Mouse (Mus musculus) common myeloid progenitor, adult 5-6 weeks (primary cell): ENCODE measurements around the gene Fstl1. TPM values are rescaled to one million over a fixed set of nuclear protein-coding genes. Genes with fewer than 3 reads are reported as not detected.
A peak's percentile ranks its signal among the peaks of the same experiment; 100 is the strongest.

ENCODE experiments used
- ATAC-seq: replicated peaks from 2 replicates; pipeline ENCODE4 v1.8.0; 2016; ENCODE audit warnings: low read depth, mild to moderate bottlenecking, moderate TSS enrichment, inconsistent platforms; ENCODE audit not compliant: poor library complexity, severe bottlenecking
- total RNA-seq: library from RNA; stranded (forward); fragments of 200-1000, 187-1606 nt; gene quantifications from 2 replicates; pipeline ENCODE4 v1.2.3, GENCODE M21; 2017

Fstl1 gene
- total RNA-seq, 1 experiment from 2014 or later = 1.0 TPM

DNA sequence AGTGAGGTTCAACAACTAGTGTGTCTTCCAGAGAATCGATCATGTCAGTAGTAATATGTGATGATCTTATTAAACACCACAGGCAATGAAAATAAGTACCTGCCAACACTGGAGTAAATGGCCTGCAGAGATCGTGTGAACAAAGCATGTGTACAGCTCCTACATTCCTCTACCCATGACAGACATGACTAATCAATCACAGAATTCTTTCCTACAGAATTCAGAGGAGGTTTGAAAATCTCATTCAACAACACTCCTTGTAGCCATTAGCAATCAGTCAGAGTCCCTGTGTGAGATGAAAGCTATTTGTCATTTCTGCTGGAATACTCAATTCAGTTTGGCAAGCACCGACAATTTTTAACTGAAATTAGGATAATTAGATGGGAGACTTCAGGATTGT lies 7.9 kb downstream of the Fstl1 start:
- ATAC-seq = no peak

DNA sequence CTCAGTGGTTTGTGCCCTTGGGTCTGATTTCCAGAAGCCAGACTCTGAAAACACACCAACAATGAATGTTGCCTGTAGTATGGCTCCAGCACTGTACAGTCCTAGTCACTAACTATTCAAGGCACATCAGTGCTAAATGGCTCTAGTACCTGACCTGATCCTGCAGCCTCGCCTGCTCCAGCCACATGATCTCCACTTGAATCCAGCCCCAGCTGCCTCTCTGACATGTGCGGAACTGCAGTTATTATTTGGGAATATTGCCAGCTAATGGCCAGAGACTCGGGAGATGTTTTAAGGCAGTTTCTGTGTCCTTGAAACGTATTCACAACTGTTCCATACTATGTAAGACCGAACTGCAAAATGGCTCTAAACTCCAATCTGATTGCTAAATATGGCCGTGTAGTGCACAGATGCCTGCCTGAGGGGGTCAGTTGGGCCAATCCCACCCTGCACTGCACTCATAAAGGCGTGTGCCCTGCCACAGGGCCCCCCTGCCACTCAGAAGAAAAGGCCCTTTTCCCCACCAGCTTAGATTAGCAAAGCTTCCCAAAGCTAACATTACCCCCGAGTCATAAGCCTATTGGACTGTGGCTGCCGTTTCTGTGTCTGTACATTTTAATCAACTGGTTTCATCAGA lies 11.0 kb downstream of the Fstl1 start:
- ATAC-seq = no peak

DNA sequence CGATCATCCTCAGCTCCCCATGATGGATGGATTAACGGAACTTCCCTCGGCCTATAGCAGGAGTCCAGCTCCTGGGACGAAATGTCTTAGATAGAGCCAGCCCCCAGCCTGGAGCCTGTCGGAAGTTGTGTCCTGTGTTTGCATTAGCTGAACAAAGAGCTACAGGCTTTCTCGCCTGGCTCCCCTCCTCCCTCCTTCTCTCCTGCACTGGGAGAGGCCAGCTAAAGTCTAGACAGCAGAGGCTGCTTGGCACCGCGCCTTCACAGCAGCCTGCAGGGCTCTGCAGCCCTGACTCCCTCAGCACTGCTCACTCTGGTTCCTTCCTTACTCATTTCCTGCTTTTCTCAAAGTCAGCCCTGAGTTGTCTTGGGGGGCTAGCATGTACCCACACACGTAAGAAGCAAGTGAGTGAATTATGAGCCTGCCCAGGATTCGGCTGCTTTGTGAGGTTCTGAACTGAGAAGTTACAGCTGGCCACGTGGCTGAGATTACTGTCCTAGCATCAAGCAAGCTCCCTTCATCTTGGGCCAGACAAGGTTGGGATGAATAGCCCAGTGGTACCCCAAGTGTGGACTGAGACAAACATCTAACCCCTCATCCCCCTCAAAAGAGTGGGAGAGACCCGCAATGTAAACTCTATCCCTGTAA lies 11.8 kb downstream of the Fstl1 start:
- peak; percentile 57; the same call in 1 of the 2 replicates for ATAC-seq

DNA sequence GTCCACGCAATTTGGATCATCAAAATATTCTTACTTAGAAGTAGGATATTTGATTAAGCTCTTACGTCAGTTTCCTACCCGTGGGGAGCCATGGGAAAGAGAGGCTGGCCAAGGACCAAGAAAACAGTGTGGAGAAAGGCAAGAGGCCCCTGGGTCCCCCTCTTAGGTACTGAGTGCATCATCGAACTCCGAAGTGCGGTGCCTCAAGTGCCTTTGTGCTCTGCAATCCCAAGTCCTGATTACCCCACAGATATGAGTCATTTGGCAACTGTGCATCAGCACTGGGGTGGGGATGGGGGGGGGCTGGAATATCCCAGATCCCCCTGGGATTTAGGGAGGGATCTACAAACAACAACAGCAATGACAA lies 12.3 kb downstream of the Fstl1 start:
- ATAC-seq = no peak

DNA sequence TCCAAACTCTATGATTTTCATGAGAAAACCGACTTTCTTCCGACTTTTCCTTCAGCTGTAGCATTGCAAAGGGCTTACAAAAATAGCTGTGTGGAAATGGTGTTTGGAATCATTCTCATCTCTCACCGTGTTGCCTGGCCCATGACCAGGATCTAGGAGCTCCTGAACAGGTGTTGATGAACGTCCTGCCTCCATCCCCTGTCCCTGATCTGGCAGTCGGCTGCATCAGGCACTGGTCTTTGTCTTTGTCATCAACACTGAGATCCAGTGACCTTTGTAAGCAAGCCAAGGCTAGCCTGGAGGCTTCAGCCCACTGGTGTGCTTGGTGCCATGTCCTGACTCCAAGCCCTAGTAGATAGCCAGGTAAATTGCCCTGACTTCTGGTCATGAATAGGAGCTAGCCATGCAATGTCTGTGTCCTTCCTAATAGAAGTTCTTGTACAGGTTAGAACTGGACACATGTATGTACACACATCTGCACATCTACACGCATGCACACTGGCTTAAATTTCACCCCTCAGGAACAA lies 12.8 kb downstream of the Fstl1 start:
- no peak for ATAC-seq

DNA sequence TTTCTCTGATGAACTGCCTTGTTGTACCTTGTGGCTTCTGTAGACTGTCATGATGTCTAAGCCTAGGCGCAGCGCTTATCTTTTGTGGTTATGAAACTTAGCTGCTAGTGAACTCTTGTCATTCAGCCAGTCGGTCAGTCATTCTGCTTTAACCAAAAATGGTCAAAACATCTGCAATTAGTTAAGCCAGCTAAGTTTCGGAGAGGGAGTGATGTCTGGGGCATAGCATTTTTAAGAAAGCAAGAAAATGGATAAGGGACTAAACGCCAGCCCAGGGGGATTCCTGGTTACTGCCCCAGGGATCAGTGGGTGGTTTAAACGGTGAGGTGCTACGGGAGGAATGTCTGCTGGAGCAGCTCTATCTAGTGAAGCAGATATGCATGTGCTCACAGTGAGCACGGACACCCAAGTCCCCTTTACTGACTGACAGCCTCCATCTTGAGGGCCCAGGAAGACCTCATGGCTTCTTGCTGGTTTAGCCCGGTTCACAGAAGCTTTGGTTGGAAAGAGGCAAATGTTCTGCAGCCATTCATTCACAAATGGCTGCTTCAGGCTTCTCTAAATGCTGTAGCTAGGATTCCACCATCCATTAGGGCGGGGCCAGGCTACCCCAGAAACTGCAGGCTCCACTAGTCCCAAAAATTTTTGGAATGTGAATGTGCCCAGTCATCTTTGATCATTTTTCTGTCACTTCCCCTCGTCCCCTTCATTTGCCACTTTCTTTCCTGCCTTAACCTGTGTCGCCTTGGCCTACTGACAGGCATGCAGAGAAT lies 13.5 kb downstream of the Fstl1 start:
- peak; percentile 56 for ATAC-seq

DNA sequence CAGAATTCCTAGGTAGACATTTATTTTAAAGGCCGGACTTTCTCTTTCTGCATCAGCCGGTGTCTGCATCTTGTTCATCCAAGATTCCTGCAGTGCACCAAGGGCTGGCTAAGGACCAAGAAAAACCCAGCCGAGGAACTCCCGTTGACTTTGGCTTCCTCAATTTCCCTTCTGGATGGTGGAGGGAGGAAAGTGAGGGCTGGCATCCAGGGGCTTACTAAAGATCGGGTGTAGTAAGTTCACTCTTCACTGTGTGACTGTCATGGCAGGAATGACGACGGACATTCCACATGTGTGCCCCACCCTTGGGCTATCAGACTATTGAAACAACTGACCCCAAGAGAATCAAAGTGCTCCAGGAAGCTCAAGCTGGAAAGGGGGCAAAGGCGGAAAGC lies 14.1 kb downstream of the Fstl1 start:
- no peak for ATAC-seq

DNA sequence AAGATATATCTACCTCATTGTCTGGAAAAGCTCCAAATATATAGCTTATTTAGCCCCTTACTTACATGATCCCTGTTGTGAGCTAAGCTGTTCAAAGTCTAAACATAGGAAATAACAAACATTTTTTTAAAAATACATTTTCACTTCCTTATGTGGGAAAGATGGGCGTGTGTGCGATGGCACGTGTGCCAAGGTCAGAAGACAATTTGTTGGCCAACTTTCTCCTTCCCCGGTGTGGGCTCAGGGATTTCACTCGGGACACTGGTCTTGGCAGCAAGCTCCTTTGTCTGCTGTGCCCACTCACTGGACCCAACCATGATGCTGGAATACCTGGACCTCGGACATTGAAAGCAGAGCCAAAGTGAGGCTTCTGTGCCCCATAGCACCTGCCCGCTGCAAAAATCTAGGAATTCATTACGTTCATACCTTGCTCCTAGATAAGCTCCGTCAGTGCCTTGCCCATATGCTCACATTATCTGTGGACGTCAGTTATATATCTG lies 19.0 kb downstream of the Fstl1 start:
- ATAC-seq = no peak

DNA sequence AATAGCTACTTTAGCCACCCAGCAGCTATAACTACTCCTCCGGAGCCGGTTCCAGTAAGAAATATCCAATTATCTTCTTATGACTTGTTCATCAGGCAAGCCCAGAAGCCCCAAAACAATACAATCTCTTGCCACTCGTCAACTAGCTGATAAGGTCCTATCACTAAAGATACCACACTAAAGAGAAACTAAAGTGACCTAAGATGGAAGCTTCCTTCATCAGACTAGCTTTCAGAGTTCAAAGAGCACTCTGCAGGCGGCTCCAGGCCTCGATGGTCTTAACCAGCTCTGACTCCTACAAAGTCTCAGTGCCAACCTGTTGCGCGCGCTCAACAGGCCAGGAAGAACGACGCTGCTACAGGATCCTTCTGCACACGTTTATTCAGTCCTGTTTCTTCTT lies 19.6 kb downstream of the Fstl1 start:
- ATAC-seq = no peak

DNA sequence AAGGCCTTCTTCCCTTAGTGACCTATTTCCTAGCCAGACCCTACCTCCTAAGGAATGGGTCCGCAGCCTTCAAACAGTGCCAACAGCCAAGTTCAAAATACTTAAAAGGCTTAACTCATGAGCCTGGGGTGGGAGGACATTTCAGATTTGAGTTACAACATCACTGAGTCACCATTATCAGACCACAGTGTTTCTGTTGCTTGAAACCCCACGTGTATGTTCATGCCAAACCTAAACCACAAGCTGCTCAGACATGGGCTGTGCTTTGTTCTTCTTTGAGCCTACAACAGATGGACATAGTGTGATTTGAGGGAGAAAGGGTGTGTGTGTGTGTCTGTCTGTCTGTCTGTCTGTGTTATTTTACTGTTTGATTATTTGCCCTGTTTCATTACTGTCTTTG lies 24.4 kb downstream of the Fstl1 start:
- ATAC-seq = peak; percentile 94

DNA sequence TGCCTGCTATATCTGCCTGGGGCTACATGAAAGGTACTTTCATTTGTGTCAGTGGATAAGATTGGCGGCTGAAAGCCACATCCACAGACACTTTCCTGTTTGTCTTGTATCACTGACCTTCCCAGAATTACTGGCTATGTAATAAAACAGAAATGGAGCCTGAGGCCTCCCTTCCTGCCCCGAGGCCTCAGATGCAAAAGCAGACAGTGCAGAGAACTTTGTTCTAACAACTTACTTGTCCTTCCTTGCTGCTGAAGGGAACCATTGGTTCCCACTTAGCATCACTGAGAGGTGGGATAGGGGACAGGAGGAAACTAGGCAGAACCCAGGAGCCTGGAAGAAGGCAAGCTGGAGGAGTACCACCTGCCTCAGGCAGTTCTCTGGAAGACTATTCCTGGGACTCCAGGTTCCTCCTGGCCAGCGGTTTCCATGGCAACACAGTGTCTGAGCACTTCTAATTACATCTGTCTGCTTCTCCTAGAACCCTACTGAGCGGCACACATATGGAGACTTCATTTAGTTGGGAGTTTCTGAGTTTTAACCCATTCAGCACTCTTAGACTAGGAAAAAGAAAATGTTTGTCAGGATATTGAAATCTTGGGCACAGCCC lies 26.1 kb downstream of the Fstl1 start:
- no peak for ATAC-seq

DNA sequence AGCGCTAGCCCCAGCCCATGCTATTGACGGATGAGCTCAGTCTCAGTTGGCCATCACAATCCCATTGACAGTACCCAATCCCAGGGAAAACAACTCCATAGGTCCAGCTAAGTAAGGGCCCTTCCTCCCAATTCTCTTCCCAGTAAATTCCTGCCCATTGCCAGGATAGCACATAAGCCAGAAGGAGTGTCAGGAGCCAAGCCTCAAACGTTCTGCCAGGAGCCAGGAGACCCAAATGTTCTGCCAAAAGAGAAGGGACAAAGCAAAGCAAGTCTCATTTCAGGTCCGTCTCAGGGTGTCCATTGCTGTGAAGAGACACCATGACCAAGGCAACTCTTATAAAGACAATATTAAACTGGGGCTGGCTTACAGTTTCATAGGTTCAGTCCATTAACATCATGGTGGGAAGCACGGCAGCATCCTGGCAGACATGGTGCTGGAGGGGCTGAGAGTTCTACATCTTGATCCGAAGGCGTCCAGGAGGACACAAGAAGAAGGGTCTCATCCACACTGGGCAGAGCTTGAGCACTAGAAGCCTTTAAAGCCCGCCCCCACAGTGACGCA lies 26.8 kb downstream of the Fstl1 start:
- ATAC-seq = no peak

DNA sequence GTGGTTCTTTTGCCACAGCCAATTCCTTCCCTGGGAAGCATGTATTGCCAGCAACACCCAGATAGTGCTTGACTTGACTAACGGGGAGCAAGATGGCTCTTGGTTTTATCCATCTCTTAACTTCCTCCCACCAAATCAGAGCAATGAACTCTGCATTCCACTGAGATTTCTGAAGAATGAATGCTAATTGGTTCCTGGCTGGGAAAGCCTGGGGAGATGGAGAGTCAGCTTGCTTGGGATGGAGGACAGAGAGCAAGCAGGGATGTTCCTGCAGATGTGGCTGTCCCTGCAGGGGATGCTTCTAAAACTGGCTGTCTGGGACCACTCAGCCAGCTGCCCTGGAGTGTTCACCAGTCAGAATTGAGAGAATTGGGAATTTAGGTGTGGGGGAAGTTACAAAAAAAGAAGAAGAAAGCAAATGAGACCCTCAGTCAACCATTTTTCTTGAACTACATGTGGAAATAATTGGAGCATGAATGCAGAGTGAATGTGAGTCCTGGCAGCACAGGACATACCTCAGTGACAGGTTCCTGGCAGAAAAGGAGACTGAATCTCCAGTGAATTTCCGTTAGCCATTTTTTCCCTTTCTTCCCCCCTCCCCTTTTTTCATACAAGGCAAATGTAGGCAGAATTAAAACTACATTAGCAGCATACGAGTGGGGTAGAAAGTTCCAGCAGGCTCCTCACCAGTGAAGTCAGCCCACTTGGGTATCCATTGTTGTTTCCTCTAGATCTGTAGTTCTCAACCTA lies 29.2 kb downstream of the Fstl1 start:
- ATAC-seq = no peak

DNA sequence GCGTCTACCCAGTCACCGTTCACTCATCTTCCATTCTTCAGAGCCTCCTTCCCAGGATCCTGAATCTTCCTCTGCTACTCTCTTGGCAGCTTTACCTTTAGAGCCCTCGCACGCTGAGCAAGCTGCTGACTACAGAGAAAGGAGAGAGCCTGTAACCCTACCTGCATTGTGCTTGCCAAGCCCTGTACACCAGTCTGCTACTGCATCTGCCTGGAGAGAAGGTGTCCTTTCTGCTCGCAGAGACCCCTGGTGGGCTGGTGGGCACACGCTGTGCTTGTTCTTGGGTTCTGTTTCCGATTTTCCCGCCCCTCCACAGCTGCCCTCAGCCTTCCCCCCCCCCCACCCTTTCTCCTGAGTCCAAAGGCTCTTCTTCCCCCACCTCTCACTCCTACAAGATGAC lies 30.6 kb downstream of the Fstl1 start:
- ATAC-seq = no peak

DNA sequence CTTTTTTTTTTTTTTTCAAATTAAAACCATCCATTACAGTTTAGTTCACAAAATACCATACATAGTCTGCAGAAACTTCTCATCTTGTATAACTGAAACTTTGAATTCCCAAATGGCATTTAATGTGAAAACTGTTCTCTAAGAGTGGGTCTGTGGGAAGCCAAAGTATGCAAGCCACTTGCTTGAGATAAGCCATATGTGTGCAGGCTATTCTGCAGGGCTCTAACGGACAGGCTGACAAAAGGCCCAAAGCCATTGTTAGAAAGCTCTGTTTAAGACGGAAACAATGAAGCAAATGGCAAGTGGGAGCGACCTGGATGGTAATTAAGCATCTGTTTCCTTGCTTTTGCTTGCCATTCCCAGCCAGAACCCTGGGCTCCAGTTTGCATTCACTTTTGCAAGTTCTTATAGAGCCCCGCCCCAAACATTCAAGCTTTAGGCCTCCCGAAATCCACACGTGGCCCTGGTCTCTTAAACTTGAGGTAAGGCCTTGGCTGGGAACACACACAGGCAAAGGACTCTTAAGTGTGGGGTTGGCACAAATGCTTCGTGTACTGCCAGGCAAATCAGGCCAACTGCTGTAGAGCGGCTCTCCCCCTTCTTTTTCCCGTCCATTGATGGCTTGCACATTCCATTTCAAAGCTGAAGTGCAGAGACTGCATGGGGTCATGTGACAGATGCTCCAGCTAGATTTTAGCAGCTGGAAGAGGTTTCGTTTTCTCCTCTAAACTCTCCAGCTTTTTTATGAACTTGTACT lies 32.4 kb downstream of the Fstl1 start:
- no peak for ATAC-seq

DNA sequence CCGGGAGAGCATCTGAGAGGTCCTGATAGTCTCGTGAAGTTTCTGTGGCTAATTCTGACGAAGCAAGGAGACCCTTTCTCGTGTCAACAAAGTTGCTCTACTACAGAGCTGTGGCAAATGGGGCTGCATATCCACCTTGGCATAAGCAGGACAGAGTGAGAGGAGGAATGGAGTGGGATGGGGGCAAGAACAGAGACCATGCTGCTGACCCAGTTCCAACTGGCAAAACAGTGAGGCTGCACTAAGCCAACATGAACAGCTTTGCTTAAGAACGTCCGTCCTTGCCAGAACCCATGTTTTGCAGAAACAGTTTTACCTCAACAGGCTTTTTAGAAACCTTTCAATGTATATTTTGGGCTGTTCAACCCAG lies 32.9 kb downstream of the Fstl1 start:
- no peak for ATAC-seq

DNA sequence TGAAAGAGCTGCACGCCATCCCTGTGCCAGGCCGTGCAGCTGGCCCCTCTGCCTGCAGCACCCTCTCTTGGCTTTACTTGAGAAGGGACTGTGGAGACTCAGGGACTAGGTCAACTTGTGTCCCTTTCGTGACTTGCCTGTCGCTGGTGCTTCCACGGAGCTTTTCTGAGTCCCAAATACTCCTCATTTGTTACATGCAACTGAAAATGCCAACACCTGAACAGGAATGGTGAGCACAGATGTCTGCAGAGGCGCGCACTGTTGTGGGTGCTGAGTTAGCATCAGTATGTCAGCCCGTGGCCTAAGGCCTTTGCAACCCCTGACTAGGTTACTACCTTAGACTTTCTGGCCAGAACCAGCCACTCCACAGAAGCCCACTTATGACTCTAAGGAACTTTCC lies 35.2 kb downstream of the Fstl1 start:
- no peak for ATAC-seq

DNA sequence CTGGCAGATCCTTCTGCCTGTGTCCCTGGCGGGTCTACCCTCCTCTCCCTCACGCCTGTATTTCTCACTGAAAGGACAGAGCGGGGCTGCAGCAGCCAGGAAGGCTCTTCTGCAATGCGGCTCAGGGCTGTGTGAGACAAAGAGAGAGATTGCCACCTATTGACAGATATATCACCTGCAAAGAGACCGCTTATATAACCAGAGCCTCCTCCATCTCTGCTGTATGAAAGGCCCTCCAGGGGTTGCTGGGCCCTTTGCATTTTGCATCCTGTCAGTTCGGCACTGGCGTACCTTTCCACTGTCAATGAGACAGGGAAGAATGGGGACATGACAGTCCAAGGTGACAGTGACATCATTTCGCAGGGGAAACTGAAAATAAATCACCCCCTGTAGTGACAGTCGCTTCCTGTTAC lies 35.8 kb downstream of the Fstl1 start:
- ATAC-seq = peak; percentile 48
